Mouse (Mus musculus) regulatory T cell (primary cell): Measurements from ENCODE around the gene Zfp184.

Experiments
- in situ Hi-C: fragments of 300-600 bp; cut with MboI, MseI; formaldehyde crosslinking; loops from one replicate; pipeline ENCODE4 v1.15.1; 2025; ENCODE audit warnings: high pct_unique_total_duplicates

Zfp184 gene

GRCm38 (mm10) chr13:21919836-21920431, 25.0 kb upstream of the Zfp184 start:
- in situ Hi-C loops, result loop anchor here (5.0 to 10.0 kb wide), 2 partner anchors 755 to 1517 kb away; no protein-coding TSS in a partner anchor

- in situ Hi-C loops, result loop anchor here (5.0 kb wide), 1 partner anchor 1517 kb away; no protein-coding TSS in a partner anchor
Observed at GRCm38 (mm10) chr13:21920681-21921233, 24.1 kb upstream of the Zfp184 start.

GRCm38 (mm10) chr13:21923417-21923816, 21.5 kb upstream of the Zfp184 start:
- in situ Hi-C loops, result loop anchor here (5.0 kb wide), 1 partner anchor 1514 kb away; no protein-coding TSS in a partner anchor

- in situ Hi-C loops, result loop anchor here (5.0 kb wide), 4 partner anchors 73 to 1592 kb away; no protein-coding TSS in a partner anchor
Observed at GRCm38 (mm10) chr13:21924734-21925335, 20.1 kb upstream of the Zfp184 start.

GRCm38 (mm10) chr13:21930981-21931380, 13.9 kb upstream of the Zfp184 start:
- in situ Hi-C loops, result no loop called here

- in situ Hi-C loops, result no loop called here
Observed at GRCm38 (mm10) chr13:21931740-21932139, 13.2 kb upstream of the Zfp184 start.

- in situ Hi-C loops, result no loop called here
Observed at GRCm38 (mm10) chr13:21933626-21934548, 11.0 kb upstream of the Zfp184 start.

GRCm38 (mm10) chr13:21934982-21935791, 9.7 kb upstream of the Zfp184 start:
- in situ Hi-C loops, result no loop called here

GRCm38 (mm10) chr13:21935833-21936232, 9.1 kb upstream of the Zfp184 start:
- in situ Hi-C loops, result no loop called here

- in situ Hi-C loops, result no loop called here
Observed at GRCm38 (mm10) chr13:21936968-21937367, 7.9 kb upstream of the Zfp184 start.

- in situ Hi-C loops, result no loop called here
Observed at GRCm38 (mm10) chr13:21940213-21940612, 4.7 kb upstream of the Zfp184 start.

- in situ Hi-C loops, result no loop called here
Observed at GRCm38 (mm10) chr13:21940811-21941321, 4.0 kb upstream of the Zfp184 start.

- in situ Hi-C loops, result no loop called here
Observed at GRCm38 (mm10) chr13:21943644-21944043, 1.2 kb upstream of the Zfp184 start.

- in situ Hi-C loops, result no loop called here
Observed at GRCm38 (mm10) chr13:21944592-21944925, 335 bp upstream of the Zfp184 start.

- in situ Hi-C loops, result no loop called here
Observed at GRCm38 (mm10) chr13:21969269-21969668, 24.4 kb downstream of the Zfp184 start.

- in situ Hi-C loops, result loop anchor here (5.0 kb wide), 1 partner anchor 57 kb away; no protein-coding TSS in a partner anchor
Observed at GRCm38 (mm10) chr13:21969816-21970215, 24.9 kb downstream of the Zfp184 start.

GRCm38 (mm10) chr13:21971641-21972040, 26.7 kb downstream of the Zfp184 start:
- in situ Hi-C loops, result loop anchor here (5.0 kb wide), 1 partner anchor 56 kb away; no protein-coding TSS in a partner anchor

- in situ Hi-C loops, result loop anchor here (5.0 kb wide), 1 partner anchor 53 kb away; no protein-coding TSS in a partner anchor
Observed at GRCm38 (mm10) chr13:21974221-21974725, 29.4 kb downstream of the Zfp184 start.

- in situ Hi-C loops, result loop anchor here (5.0 kb wide), 1 partner anchor 52 kb away; no protein-coding TSS in a partner anchor
Observed at GRCm38 (mm10) chr13:21974726-21975473, 30.0 kb downstream of the Zfp184 start.
